Mouse (Mus musculus) liver, adult (tissue): Measurements from ENCODE around the gene Slc7a14.

Source experiments
- GATA4 ChIP-seq: IDR thresholded peaks from 2 replicates; pipeline ENCODE4 v1.6.1; 2014; ENCODE audit warnings: mild to moderate bottlenecking, low read length; ENCODE audit not compliant: insufficient replicate concordance

Gene Slc7a14

GRCm38 (mm10) chr3:31234356-31234755 lies 75.8 kb downstream of the Slc7a14 start:
- no peak for TF ChIP-seq GATA4

DNA sequence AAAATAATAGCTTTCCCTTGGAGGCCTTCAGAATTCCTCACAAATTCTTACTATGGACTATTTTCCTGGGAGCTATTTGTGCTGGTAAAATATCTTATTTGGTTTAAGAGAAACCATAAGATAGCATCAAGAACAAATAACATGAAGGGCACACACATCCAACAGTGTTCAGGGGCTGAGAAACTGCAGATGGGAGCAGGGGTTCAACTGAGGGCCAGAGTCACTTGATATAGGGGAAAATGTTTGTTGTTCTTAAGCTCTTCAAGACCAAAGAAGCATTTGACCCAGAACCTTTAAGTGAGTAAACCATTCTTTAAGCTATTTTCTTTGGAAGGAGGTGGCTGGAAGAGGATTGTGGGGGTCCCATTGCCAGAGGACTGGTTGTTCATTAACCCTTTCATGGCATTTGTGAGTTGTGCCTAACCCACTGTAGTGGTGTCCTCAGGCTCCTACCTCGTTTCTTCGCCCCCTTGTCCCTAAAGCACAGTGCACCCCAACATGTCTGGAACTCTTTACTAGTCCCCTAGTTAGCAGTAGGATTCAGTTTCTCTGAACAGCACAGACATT lies 76.3 kb downstream of the Slc7a14 start:
- no peak for TF ChIP-seq GATA4

DNA sequence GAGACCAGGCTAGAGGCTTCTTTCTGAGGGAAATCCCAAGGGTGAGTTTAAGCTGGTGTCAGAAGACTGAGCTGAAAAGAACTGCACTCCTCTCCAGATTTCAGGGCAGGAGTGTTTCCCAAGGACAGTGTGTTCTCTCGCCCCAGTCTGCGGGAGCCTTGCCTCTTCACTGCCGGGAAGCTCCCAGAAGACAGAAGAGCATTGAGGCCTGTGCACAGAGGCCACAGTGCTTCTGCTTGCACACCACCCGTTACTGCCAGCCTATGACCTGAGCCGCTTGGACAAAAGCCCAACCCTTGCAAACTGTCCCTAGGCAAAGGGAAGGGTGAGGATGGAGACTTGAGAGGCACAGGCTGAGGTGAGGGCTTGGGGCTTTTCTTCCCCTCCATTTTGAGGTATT lies 80.9 kb downstream of the Slc7a14 start:
- TF ChIP-seq GATA4: no peak

- no peak for TF ChIP-seq GATA4
Measured at GRCm38 (mm10) chr3:31228487-31228886, 81.7 kb downstream of the Slc7a14 start.

GRCm38 (mm10) chr3:31223551-31223950 lies 86.6 kb downstream of the Slc7a14 start:
- no peak for TF ChIP-seq GATA4

- TF ChIP-seq GATA4: no peak
Measured at GRCm38 (mm10) chr3:31220040-31220439, 90.1 kb downstream of the Slc7a14 start.

GRCm38 (mm10) chr3:31219483-31219882 lies 90.7 kb downstream of the Slc7a14 start:
- TF ChIP-seq GATA4: no peak

GRCm38 (mm10) chr3:31217523-31217922 lies 92.7 kb downstream of the Slc7a14 start:
- TF ChIP-seq GATA4: no peak

DNA sequence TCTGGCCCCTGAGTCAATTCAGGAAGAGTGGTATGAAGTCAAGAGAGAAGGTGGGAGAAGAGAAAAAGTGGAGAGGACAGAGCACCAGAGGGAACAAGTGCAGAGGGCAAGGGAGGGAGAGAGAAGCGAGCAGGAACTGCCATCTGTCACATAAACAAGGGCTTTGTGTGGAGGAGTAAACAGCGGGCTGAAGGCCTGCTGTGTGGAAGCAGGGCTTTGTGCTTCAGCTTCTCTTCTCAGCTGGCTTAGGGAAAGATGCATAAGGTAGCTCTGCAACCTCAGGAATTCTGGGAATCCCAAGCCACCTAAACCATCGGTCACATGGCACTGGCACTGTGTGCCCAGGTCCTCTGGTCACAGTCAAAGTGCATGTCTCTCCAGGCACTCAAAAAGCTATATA lies 96.4 kb downstream of the Slc7a14 start:
- TF ChIP-seq GATA4: no peak

- no peak for TF ChIP-seq GATA4
Measured at GRCm38 (mm10) chr3:31212205-31213038, 97.8 kb downstream of the Slc7a14 start.

GRCm38 (mm10) chr3:31209001-31209400 lies 101.2 kb downstream of the Slc7a14 start:
- TF ChIP-seq GATA4: no peak

GRCm38 (mm10) chr3:31208458-31208994 lies 101.7 kb downstream of the Slc7a14 start:
- TF ChIP-seq GATA4: no peak

- TF ChIP-seq GATA4: no peak
Measured at GRCm38 (mm10) chr3:31208046-31208445, 102.1 kb downstream of the Slc7a14 start.

DNA sequence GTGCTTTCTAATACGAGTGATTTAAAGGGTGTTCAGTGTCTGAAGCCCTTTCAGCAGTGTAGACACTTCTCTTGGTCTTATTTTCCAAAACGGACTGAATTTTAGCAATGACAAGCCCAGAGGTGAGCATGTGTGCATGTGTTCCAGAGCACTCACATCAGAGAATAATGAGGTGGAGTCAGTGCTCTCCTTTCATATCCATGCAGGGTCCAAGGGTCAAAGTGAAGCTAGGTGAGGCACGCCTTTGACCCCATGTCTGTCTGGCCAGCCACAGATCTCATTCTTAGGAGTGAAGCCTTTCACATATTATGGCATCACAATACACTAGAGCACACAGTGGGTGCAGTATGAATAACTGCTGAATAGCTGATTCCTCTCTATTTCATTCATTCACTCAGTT lies 105.0 kb downstream of the Slc7a14 start:
- TF ChIP-seq GATA4: no peak

DNA sequence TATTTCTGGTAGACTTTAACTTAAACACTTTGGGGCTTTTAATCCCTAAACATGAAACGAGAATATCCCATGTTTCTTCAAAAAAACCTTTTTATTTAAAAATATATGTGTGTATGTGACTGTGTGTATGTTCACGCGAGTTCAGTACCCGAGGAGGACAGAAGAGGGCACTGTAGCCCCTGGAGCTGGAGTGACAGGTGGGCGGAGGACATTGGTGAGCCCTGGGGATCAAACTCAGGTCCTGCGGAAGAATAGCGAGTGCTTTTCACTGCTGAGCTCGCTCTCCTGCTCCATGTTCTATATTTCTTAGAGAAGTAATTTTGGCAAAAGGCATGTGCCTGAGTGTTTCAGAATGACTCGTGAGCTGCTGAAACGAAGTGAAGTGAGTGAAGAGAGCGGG lies 106.2 kb downstream of the Slc7a14 start:
- no peak for TF ChIP-seq GATA4

- no peak for TF ChIP-seq GATA4
Measured at GRCm38 (mm10) chr3:31199162-31199877, 110.9 kb downstream of the Slc7a14 start.
